Mouse (Mus musculus): ENCODE measurements at regions not wholly inside any gene's neighbourhood (a gene's known extent, or its start where the extent isn't known, plus 50 kb on each side); places are given as distances from the start of the nearest gene placed in this dataset.
A peak's percentile ranks its signal among the peaks of the same experiment; 100 is the strongest.

- 86% methylated on average over 3 of the region's 3 CpGs for WGBS
- DNase-seq (ENCODE audit: low read depth, low spot score) = no peak
These were observed 1142.8 kb upstream of the Cited2 start for GRCm38 (mm10) chr10:16580200-16580599.

- WGBS = 85% methylated on average over 2 of the region's 2 CpGs
These were observed 1134.2 kb upstream of the Cited2 start for GRCm38 (mm10) chr10:16588833-16589232.

DNA sequence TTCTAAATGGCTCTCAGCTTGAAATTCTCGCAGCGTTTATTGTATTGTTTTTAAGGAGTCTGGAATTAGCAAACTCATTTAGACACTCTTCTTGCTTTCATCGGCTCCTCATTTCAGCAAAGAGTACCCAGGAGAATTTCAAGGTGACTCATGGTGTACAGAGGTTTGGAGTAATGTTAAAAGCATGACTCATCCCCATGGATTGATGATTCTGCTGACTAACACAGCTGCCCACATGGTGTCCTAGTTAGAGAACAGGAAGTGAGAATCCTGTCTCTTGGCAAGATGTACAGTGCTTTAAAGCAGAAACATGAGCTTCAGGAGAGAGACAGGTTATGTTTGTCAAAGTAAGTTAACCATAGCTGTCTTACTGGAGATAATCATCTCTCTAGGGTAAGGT lies 1133.6 kb upstream of the Cited2 start:
- WGBS = 60% methylated on average over 3 of the region's 3 CpGs
- no peak for DNase-seq (ENCODE audit: low read depth, low spot score)

More at GRCm38 (mm10) chr10:16588833-16589232, 1134.2 kb upstream of the Cited2 start:
- DNase-seq (ENCODE audit: low read depth, low spot score) = no peak

- DNase-seq (ENCODE audit: low read depth, low spot score) = no peak
- 90% methylated on average over 4 of the region's 4 CpGs for WGBS
These were observed 1130.1 kb upstream of the Cited2 start for GRCm38 (mm10) chr10:16592870-16593269.

DNA sequence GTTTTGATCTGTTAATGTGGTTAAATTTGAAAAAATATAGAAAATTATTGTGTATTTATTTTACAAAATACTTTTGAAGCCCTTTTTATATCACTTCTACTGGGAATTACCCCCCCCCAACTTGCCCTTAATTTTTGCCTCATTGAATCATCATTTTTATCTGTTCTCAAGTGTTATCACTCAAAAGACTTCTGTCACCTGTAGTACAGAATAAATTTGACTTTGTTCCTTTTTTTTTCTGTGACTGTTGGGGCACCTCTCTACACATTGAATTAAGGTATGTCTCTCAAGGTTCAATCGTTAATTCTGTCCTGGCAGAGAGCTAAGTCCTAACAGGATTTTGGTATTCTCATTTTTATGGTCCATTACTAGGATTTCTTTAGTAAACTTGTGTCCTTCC lies 1123.0 kb upstream of the Cited2 start:
- DNase-seq (ENCODE audit: low read depth, low spot score) = no peak
- WGBS = 73% methylated on average over 1 of the region's 1 CpGs

DNA sequence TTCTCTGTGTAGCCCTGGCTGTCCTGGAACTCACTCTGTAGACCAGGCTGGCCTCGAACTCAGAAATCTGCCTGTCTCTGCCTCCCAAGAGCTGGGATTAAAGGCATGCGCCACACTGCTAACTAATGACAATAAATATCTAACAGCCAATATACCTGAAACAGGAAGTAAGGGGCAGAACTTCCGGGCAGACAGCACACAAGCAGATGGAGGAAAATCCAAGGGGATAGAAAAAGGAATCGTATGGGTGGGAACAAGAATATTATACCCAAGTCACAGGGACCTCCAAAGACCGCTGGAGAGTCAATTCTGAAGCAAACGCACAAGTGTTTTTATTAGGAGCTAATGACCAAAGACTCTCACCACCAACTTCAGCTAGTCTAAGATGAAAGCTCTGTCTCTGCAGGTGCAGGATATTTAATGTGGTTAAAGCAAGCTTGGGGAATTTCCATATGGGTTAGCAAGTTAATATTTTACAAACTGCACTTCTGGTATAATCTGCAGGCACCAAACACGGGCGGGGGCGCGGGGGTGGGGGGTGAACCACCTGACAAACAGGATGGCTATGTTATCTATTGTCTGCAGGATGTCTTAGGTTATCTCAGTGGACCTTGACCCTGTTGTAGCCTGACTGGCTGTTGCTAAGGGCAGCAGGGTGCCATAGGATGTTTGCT lies 1122.3 kb upstream of the Cited2 start:
- DNase-seq (ENCODE audit: low read depth, low spot score) = peak; percentile 39
- 48% methylated on average over 10 of the region's 10 CpGs for WGBS

DNA sequence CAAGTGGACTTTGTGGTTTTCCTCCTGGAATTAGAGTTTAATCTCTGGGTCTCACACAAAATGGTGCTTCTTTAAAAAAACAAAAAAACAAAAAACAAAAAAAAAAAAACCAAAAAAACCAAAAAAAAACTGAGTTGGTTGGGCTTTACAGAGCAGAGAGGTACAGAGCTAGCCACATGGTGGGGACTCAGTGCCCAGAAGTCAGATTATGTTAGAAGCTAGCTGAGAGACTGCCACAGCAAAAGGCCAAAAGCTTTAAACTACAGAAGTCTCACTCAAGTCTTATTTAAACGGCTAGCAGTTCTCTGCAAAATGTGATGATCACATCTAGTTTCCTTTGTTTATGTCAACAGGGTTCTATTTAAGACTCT lies 1121.8 kb upstream of the Cited2 start:
- no peak for DNase-seq (ENCODE audit: low read depth, low spot score)

GRCm38 (mm10) chr10:16608339-16608738 lies 1114.7 kb upstream of the Cited2 start:
- DNase-seq (ENCODE audit: low read depth, low spot score) = no peak
- 89% methylated on average over 3 of the region's 3 CpGs for WGBS

More for the DNA sequence above, 1121.8 kb upstream of the Cited2 start:
- 7% methylated on average over 1 of the region's 1 CpGs for WGBS

- no peak for DNase-seq (ENCODE audit: low read depth, low spot score)
- 91% methylated on average over 2 of the region's 2 CpGs for WGBS
These were observed 1104.3 kb upstream of the Cited2 start for GRCm38 (mm10) chr10:16618752-16619151.

DNA sequence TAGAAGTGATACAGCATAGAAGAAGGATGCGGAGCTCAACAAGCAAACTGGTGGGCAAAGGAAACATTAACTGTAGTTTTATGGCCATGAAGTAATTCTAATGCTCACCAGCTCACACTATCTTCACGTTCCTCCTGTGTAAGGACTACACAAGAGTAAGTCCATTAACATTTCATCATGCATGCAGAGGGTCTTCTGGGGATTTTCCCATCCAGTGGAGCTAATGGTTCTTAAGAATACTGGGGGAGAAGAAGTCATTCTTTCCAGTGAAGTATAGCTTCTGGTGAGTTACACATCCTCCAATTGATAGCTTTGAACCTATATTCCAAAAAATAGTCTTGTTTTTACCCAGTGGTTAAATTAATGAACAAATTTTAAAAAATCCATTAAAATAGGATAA lies 1103.4 kb upstream of the Cited2 start:
- 87% methylated on average over 2 of the region's 2 CpGs for WGBS
- DNase-seq (ENCODE audit: low read depth, low spot score) = no peak

GRCm38 (mm10) chr10:16620804-16621559 lies 1102.0 kb upstream of the Cited2 start:
- DNase-seq (ENCODE audit: low read depth, low spot score) = no peak
- WGBS = 18% methylated on average over 6 of the region's 6 CpGs

- 92% methylated on average over 3 of the region's 3 CpGs for WGBS
- DNase-seq (ENCODE audit: low read depth, low spot score) = no peak
These were observed 1100.2 kb upstream of the Cited2 start for GRCm38 (mm10) chr10:16622821-16623220.

DNA sequence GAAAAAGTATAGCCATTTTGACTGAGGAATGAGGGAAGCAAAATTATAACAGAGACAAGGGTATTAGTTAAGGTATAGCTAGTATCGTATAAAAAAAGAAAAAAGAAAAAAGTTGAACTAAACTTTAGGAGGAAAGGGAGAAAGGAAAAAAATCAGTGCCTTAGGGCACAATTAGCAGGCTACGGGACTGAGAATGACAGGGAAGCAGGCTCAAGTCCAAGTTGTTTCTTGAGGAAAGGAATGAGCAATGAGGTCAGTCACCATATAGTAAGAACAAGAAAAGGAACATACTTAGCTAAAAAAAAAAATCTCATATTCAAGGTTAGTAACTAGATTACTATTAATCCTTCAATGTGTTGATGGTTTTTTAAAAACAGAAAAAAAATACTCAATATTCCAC lies 1089.8 kb upstream of the Cited2 start:
- no peak for DNase-seq (ENCODE audit: low read depth, low spot score)
- 84% methylated on average over 2 of the region's 2 CpGs for WGBS

- no peak for DNase-seq (ENCODE audit: low read depth, low spot score)
- 79% methylated on average over 2 of the region's 2 CpGs for WGBS
These were observed 1087.6 kb upstream of the Cited2 start for GRCm38 (mm10) chr10:16635463-16635862.

- no peak for DNase-seq (ENCODE audit: low read depth, low spot score)
These were observed 1086.0 kb upstream of the Cited2 start for GRCm38 (mm10) chr10:16637006-16637405.

- 35% methylated on average over 2 of the region's 2 CpGs for WGBS
- DNase-seq (ENCODE audit: low read depth, low spot score) = no peak
These were observed 1084.9 kb upstream of the Cited2 start for GRCm38 (mm10) chr10:16638111-16638510.

- WGBS = 76% methylated on average over 4 of the region's 4 CpGs
- no peak for DNase-seq (ENCODE audit: low read depth, low spot score)
These were observed 1082.9 kb upstream of the Cited2 start for GRCm38 (mm10) chr10:16640136-16640535.

- WGBS = 70% methylated on average over 1 of the region's 1 CpGs
- no peak for DNase-seq (ENCODE audit: low read depth, low spot score)
These were observed 1072.9 kb upstream of the Cited2 start for GRCm38 (mm10) chr10:16650120-16650519.

DNA sequence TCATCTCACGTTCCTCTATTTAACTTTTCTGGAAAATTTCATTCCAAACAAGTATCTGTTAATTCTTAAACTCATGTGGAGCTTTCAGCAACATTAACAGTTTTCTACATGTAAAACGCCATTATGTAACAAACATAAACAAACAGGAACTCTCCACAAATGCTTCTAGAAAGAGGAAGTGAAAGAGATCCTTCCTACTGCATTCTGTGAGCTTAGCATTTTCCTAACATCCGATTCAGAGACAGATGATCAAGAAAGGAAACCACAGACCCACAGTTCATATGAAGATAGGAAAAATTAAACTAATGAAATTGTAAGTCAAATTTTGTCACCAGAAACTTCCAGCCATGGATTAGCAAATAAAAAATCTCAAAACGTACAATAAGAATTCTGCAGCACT lies 1070.6 kb upstream of the Cited2 start:
- no peak for DNase-seq (ENCODE audit: low read depth, low spot score)
- 70% methylated on average over 4 of the region's 4 CpGs for WGBS

DNA sequence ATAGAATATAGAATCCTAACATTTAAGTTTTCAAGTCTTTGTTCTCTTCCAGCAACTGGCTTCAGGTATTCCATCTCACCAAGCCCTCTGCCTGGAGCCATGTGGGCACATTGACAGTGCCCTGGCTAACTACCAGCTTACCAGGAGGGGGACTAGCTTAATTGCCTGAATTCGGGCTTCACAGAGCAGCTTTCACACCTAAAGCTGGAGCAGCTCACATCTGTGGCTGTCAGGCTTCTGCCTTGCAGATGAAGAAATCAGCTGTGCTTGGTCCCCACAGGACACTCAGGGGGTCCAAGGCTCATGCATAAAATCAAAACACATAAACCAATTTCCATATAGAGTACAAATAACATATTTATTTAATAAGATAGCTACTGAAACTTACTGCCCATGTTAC lies 1058.5 kb upstream of the Cited2 start:
- 53% methylated on average over 1 of the region's 1 CpGs for WGBS
- no peak for DNase-seq (ENCODE audit: low read depth, low spot score)

DNA sequence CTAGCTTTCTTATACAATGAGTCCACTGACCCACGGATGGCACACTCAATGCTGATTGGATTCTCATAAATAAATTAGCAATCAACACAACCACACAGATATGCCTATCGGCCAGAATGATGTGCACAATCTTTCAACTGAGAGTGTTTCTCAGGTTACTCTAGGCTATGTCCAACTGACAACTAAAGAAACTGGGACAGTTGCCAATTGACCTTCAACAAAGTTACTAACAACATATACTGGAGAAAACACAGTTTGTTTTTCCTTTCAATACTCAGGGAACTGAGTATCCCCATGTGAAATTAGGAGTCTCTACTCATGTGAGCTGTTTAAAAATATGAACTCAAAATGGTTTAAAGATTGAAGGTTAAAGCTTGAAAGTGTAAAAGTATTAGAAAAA lies 1052.7 kb upstream of the Cited2 start:
- 68% methylated on average over 2 of the region's 2 CpGs for WGBS

More for the DNA sequence above, 1052.7 kb upstream of the Cited2 start:
- DNase-seq (ENCODE audit: low read depth, low spot score) = no peak
